ENCODE assay signal across 23 mouse cellular contexts in genomic region chr1:190067181-190067580, GRCm38 (mm10).
A peak's percentile ranks its signal among the peaks of the same experiment; 100 is the strongest.
DNase-seq lines count a peak whose midpoint lies in the region; ATAC-seq lines count a peak whose summit lies in the region.
"Had no signal": no experiment of that assay in that cellular context is flagged by ENCODE, and none has a peak within 500 bp of the region (broad histone marks: within the 10 kb centered on the region; RNA-seq: fewer than 3 reads in every experiment).

No protein-coding gene starts in this region.

- no peaks in the 10 kb centered on the region for H3K9me3 ChIP-seq in heart, embryonic 10.5 days
- no peaks in the 10 kb centered on the region for H3K9me3 ChIP-seq in midbrain, embryonic 10.5 days (replicated peaks)
- no peaks in the 10 kb centered on the region for H3K9me3 ChIP-seq in midbrain, embryonic 11.5 days (ENCODE audit: control insufficient read depth, low read length)
- H3K9me3 ChIP-seq: embryonic facial prominence, embryonic 15.5 days; forebrain, embryonic 10.5 days; hindbrain, embryonic 12.5 days had no signal

- H3K4me2 ChIP-seq in midbrain, embryonic 11.5 days = no peak overlapping the region
- H3K4me2 ChIP-seq: embryonic facial prominence, embryonic 15.5 days; heart, embryonic 11.5 days; hindbrain, embryonic 12.5 days had no signal

- peak overlapping the region; percentile 73 for H3K27ac ChIP-seq in heart, embryonic 10.5 days
- H3K27ac ChIP-seq in midbrain, embryonic 10.5 days (replicated peaks) = peak overlapping the region; percentile 33; the same call in 1 of the 2 replicates
- H3K27ac ChIP-seq in midbrain, embryonic 11.5 days (ENCODE audit: low read depth, low read length) = no peak overlapping the region
- H3K27ac ChIP-seq: embryonic facial prominence, embryonic 15.5 days; forebrain, embryonic 10.5 days; gastrocnemius, adult 2 months; hindbrain, embryonic 12.5 days had no signal

- H3K27me3 ChIP-seq in heart, embryonic 10.5 days (ENCODE audit: insufficient read depth, poor library complexity, severe bottlenecking) = no peaks in the 10 kb centered on the region
- no peaks in the 10 kb centered on the region for H3K27me3 ChIP-seq in midbrain, embryonic 10.5 days (ENCODE audit: low read depth, poor library complexity, severe bottlenecking)
- H3K27me3 ChIP-seq in midbrain, embryonic 11.5 days (ENCODE audit: control insufficient read depth, insufficient read depth, low read length) = no peaks in the 10 kb centered on the region
- H3K27me3 ChIP-seq: embryonic facial prominence, embryonic 15.5 days; hindbrain, embryonic 12.5 days had no signal

- ATAC-seq in midbrain, embryonic 11.5 days (ENCODE audit: low FRiP score) = no peak
- ATAC-seq: forebrain, embryonic 14.5 days; hindbrain, embryonic 16.5 days; inflammation-experienced regulatory T-cells, adult 6 months; intestine, postnatal 0 days had no signal

- H3K36me3 ChIP-seq in heart, embryonic 10.5 days = no peaks in the 10 kb centered on the region
- no peaks in the 10 kb centered on the region for H3K36me3 ChIP-seq in midbrain, embryonic 10.5 days
- H3K36me3 ChIP-seq in midbrain, embryonic 11.5 days (ENCODE audit: control insufficient read depth, insufficient read depth, low read length) = no peaks in the 10 kb centered on the region
- H3K36me3 ChIP-seq: embryonic facial prominence, embryonic 15.5 days; forebrain, embryonic 10.5 days; G1E; hindbrain, embryonic 12.5 days had no signal

- WGBS in heart, embryonic 10.5 days = 29% methylated on average over 3 of the region's 3 CpGs
- WGBS in midbrain, embryonic 10.5 days = 85% methylated on average over 3 of the region's 3 CpGs
- WGBS in midbrain, embryonic 11.5 days = 82% methylated on average over 3 of the region's 3 CpGs

- no peak overlapping the region for H3K9ac ChIP-seq in midbrain, embryonic 11.5 days (ENCODE audit: low read length)
- H3K9ac ChIP-seq: embryonic facial prominence, embryonic 15.5 days; hindbrain, embryonic 12.5 days had no signal

- H3K4me3 ChIP-seq in heart, embryonic 10.5 days = no peak overlapping the region
- H3K4me3 ChIP-seq in midbrain, embryonic 10.5 days = no peak overlapping the region
- no peak overlapping the region for H3K4me3 ChIP-seq in midbrain, embryonic 11.5 days (ENCODE audit: low read depth, low read length)
- H3K4me3 ChIP-seq: embryonic facial prominence, embryonic 15.5 days; erythroblast, embryonic 14.5 days; forebrain, embryonic 10.5 days; gastrocnemius, adult 2 months; hindbrain, embryonic 12.5 days had no signal

- peaks cover 67% of the 10 kb centered on the region for H3K4me1 ChIP-seq in heart, embryonic 10.5 days
- peaks cover 15% of the 10 kb centered on the region for H3K4me1 ChIP-seq in midbrain, embryonic 10.5 days
- no peaks in the 10 kb centered on the region for H3K4me1 ChIP-seq in midbrain, embryonic 11.5 days (ENCODE audit: control insufficient read depth, insufficient read depth, low read length)
- H3K4me1 ChIP-seq: embryonic facial prominence, embryonic 15.5 days; hindbrain, embryonic 12.5 days had no signal

- DNase-seq in adrenal gland, postnatal 10 days = peak; percentile 26
- no peak for DNase-seq in adrenal gland, adult 18-20 months (ENCODE audit: low spot score in 2 of 2)
- DNase-seq in heart, embryonic 10.5 days (ENCODE audit: low spot score) = no peak
- DNase-seq in heart, adult 8-10 months (ENCODE audit: low spot score) = no peak
- DNase-seq in midbrain, embryonic 10.5 days (ENCODE audit: low spot score) = no peak
- DNase-seq in midbrain, embryonic 11.5 days (ENCODE audit: low spot score, missing footprints) = no peak
- DNase-seq: cerebellum, adult 11 months; cerebellum, adult 8-10 months; cerebellum, postnatal 14 days; gastrocnemius, adult 2 months; gastrocnemius, postnatal 25 days; heart, postnatal 4 days; kidney, adult 8-10 months had no signal
